Mouse (Mus musculus) adrenal gland, postnatal 36 days (tissue): ENCODE measurements around the gene Arrdc1. TPM values are rescaled to one million over a fixed set of nuclear protein-coding genes. Genes with fewer than 3 reads are reported as not detected.

Source experiments
- microRNA-seq: library from miRNA; unstranded; fragments of <30 nt; microRNA quantifications from one replicate; pipeline ENCODE4 v1.2.0, GENCODE M21; 2021
- total RNA-seq, 2 experiments: library from RNA; stranded (reverse); gene quantifications; 2 replicates each; pipeline ENCODE4 v1.2.3; 2021

Arrdc1 gene
- total RNA-seq, 2 experiments from 2014 or later, result 9.7 to 15.0 TPM

Small RNA genes lying within 50 kb of the gene (microRNA-seq; reads per million reads assigned to microRNA genes)
- not detected for gene Gm22875

Other genes with a start within 250 kb of the Arrdc1 start
- gene Cacna1b, start 172.1 kb downstream of the Arrdc1 start, total RNA-seq, result 1 to 10 TPM; 1.3 to 1.9 TPM
- gene Ehmt1, start 15.6 kb downstream of the Arrdc1 start, total RNA-seq, result 10 to 100 TPM; 52.8 to 57.7 TPM
- 10 to 100 TPM; 25.2 to 29.5 TPM for gene Zmynd19, start 14.5 kb upstream of the Arrdc1 start, total RNA-seq
- gene Dph7, start 27.1 kb upstream of the Arrdc1 start, total RNA-seq, result 10 to 100 TPM in 1 of 2 experiments, 1 to 10 TPM in 1; 4.6 to 13.2 TPM
- gene Mrpl41, start 39.8 kb upstream of the Arrdc1 start, total RNA-seq, result 100 to 1,000 TPM in 1 of 2 experiments, 10 to 100 TPM in 1; 90.9 to 115 TPM
- 10 to 100 TPM; 38.5 to 66.3 TPM for gene Pnpla7, start 40.8 kb upstream of the Arrdc1 start, total RNA-seq
- 10 to 100 TPM; 32.8 to 56.4 TPM for gene Nsmf, start 119.1 kb upstream of the Arrdc1 start, total RNA-seq
- gene Entpd8, start 145.1 kb upstream of the Arrdc1 start, total RNA-seq, result not detected
- gene Noxa1, start 159.9 kb upstream of the Arrdc1 start, total RNA-seq, result not detected
- gene Nrarp, start 245.5 kb upstream of the Arrdc1 start, total RNA-seq, result 1 to 10 TPM; 2.1 to 2.3 TPM